Mouse (Mus musculus) midbrain, embryonic 11.5 days (tissue): ENCODE measurements at regions not wholly inside any gene's neighbourhood (a gene's known extent, or its start where the extent isn't known, plus 50 kb on each side); places are given as distances from the start of the nearest gene placed in this dataset.
A peak's percentile ranks its signal among the peaks of the same experiment; 100 is the strongest.

ENCODE experiments used
- ATAC-seq: fragments of 200-750 bp; cut with Nextera tagmentation; 2 replicates; pipeline ENCODE4 v1.8.0; 2017; ENCODE audit warnings: moderate TSS enrichment, moderate library complexity; ENCODE audit not compliant: low FRiP score
- DNase-seq: peaks from one replicate; pipeline ENCODE4 v3.0.0; 2015; ENCODE audit warnings: low spot score; ENCODE audit errors: missing footprints
- H3K27ac ChIP-seq: fragments of 300-500 bp; sonication (generic); 2 replicates; pipeline ENCODE4 v1.5.1; 2014; ENCODE audit warnings: low read depth, low read length
- H3K27me3 ChIP-seq: fragments of 300-500 bp; sonication (generic); 2 replicates; pipeline ENCODE4 v1.6.1; 2014; ENCODE audit warnings: mild to moderate bottlenecking, low read length, moderate library complexity, mixed read lengths; ENCODE audit not compliant: control insufficient read depth, insufficient read depth
- H3K36me3 ChIP-seq: fragments of 300-500 bp; sonication (generic); 2 replicates; pipeline ENCODE4 v1.6.1; 2014; ENCODE audit warnings: mild to moderate bottlenecking, low read length, moderate library complexity, mixed read lengths; ENCODE audit not compliant: control insufficient read depth, insufficient read depth
- H3K4me1 ChIP-seq: fragments of 300-500 bp; sonication (generic); 2 replicates; pipeline ENCODE4 v1.6.1; 2014; ENCODE audit warnings: low read length; ENCODE audit not compliant: control insufficient read depth, insufficient read depth
- H3K4me2 ChIP-seq: fragments of 300-500 bp; sonication (generic); 2 replicates; pipeline ENCODE4 v1.6.1; 2014; ENCODE audit warnings: mild to moderate bottlenecking, moderate library complexity
- H3K4me3 ChIP-seq: fragments of 300-500 bp; sonication (generic); 2 replicates; pipeline ENCODE4 v1.5.1; 2014; ENCODE audit warnings: low read depth, low read length
- H3K9ac ChIP-seq: fragments of 300-500 bp; sonication (generic); 2 replicates; pipeline ENCODE4 v1.6.1; 2014; ENCODE audit warnings: low read length
- H3K9me3 ChIP-seq: fragments of 300-500 bp; sonication (generic); 2 replicates; pipeline ENCODE4 v1.6.1; 2016; ENCODE audit warnings: low read length; ENCODE audit not compliant: control insufficient read depth
- WGBS: fragments of 180-500 bp; shearing (Covaris S2); extraction: QIAGEN DNeasy Blood & Tissue Kit; methylation state at CpG from one replicate; pipeline ENCODE4 v1.1.7; 2014; 5-methylcytosine and 5-hydroxymethylcytosine counted together

- no peaks in the 10 kb centered on the region for H3K9me3 ChIP-seq
- WGBS: 79% methylated on average over 4 of the region's 4 CpGs
- no peak overlapping the region for H3K4me3 ChIP-seq
- H3K9ac ChIP-seq: no peak overlapping the region
- no peaks in the 10 kb centered on the region for H3K36me3 ChIP-seq
- ATAC-seq: no peak
- no peak overlapping the region for H3K4me2 ChIP-seq
- H3K27me3 ChIP-seq: no peaks in the 10 kb centered on the region
- DNase-seq: no peak
- no peak overlapping the region for H3K27ac ChIP-seq
- H3K4me1 ChIP-seq: no peaks in the 10 kb centered on the region
Measured at GRCm38 (mm10) chr4:10114831-10115230, 759.5 kb upstream of the 2610301B20Rik start.

DNA sequence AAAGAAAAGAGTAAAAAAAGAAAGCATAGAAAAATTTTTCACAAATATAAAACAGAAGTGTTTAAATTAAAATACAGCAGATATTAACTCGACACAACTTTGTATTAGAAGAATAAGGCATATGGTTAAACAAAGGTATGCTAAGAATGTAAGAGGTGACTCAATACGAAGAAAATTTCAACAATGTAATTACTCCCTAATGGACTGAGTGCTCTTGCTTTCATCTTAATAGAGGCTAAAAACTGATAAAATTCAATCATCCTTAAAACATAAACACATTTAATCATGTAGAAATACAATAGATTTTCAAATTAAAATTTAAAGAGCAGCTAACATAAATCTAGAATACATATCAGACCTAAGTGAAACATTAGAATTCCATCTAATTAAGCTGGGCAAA is 756.3 kb upstream of the 2610301B20Rik start:
- no peak overlapping the region for H3K9ac ChIP-seq
- no peak for DNase-seq
- H3K4me1 ChIP-seq: no peaks in the 10 kb centered on the region
- no peak overlapping the region for H3K27ac ChIP-seq
- no peaks in the 10 kb centered on the region for H3K36me3 ChIP-seq
- WGBS: 70% methylated on average over 2 of the region's 2 CpGs
- H3K4me2 ChIP-seq: no peak overlapping the region
- no peaks in the 10 kb centered on the region for H3K9me3 ChIP-seq
- H3K27me3 ChIP-seq: no peaks in the 10 kb centered on the region
- ATAC-seq: no peak
- no peak overlapping the region for H3K4me3 ChIP-seq

- Histone ChIP-seq H3K9me3 (no peaks in the 10 kb centered on the region), H3K4me2 (no peak overlapping the region), H3K9ac (no peak overlapping the region), H3K36me3 (no peaks in the 10 kb centered on the region), H3K27me3 (no peaks in the 10 kb centered on the region), H3K27ac (no peak overlapping the region), H3K4me3 (no peak overlapping the region), H3K4me1 (no peaks in the 10 kb centered on the region)
- no peak for DNase-seq
- no peak for ATAC-seq
- WGBS: 62% methylated on average over 2 of the region's 2 CpGs
Measured at GRCm38 (mm10) chr4:10124252-10124651, 750.0 kb upstream of the 2610301B20Rik start.

DNA sequence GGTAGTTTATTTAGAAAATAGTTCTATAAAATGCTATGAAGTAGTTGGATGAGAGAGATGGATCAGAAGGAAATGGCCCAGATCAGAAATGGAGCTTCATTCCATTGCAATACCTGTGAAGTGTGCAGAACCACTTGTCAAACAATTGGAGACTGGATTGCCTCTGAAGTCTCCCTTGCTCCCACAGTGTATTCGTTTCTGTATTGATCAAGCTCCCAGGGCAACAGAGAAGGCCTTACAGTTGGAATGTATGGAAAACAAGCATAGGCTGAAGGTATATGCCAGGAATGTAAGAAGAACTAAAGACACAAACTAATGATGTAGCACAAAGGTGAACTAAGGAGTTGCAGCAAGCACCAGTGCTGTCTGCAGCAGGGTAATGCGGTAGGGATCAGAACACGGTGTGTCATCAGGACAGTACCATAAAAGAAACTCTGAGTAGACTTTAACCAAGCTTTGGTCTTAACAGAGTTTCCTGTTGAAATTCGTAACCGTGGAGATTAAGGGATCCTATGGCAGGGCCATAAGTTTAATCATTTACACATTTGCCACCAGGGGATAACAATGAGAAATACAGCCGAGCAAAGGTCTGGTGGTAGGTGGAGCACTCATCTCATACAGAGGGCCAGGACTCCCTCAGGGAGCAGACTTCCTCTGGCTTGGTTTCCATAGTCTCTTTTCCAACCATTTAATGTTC is 732.9 kb upstream of the 2610301B20Rik start:
- Histone ChIP-seq H3K27me3 (no peaks in the 10 kb centered on the region), H3K4me2 (no peak overlapping the region), H3K4me1 (no peaks in the 10 kb centered on the region), H3K27ac (no peak overlapping the region), H3K9me3 (no peaks in the 10 kb centered on the region), H3K9ac (no peak overlapping the region), H3K36me3 (no peaks in the 10 kb centered on the region), H3K4me3 (no peak overlapping the region)
- 79% methylated on average over 6 of the region's 6 CpGs for WGBS
- DNase-seq (no peak), ATAC-seq (no peak)

DNA sequence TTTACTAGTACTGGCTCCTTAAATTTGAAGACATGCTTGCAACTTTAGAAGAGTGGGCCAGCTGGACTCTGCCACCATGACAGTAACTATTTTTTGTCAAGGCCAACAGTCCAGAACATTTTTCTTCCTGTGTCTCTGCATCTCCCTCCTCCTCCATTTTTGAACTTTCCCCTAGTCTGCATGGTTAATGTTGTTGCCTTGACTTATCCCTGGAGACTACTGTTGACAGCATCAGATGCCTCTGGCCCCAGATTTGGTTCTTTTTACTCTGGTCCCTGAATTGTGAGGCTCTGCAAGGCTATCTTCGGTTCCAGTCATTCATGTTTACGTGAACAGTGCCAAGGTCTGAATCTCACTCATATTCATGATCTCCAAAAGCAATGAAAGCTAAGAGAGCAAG is 724.4 kb upstream of the 2610301B20Rik start:
- no peak for ATAC-seq
- no peak overlapping the region for H3K4me2 ChIP-seq
- H3K4me3 ChIP-seq: no peak overlapping the region
- WGBS: 75% methylated on average over 2 of the region's 2 CpGs
- no peak overlapping the region for H3K27ac ChIP-seq
- H3K36me3 ChIP-seq: no peaks in the 10 kb centered on the region
- no peak overlapping the region for H3K9ac ChIP-seq
- DNase-seq: no peak
- no peaks in the 10 kb centered on the region for H3K4me1 ChIP-seq
- no peaks in the 10 kb centered on the region for H3K9me3 ChIP-seq
- H3K27me3 ChIP-seq: no peaks in the 10 kb centered on the region

GRCm38 (mm10) chr4:10150501-10150900 is 723.8 kb upstream of the 2610301B20Rik start:
- H3K4me3 ChIP-seq: no peak overlapping the region
- no peaks in the 10 kb centered on the region for H3K4me1 ChIP-seq
- no peak for ATAC-seq
- no peaks in the 10 kb centered on the region for H3K9me3 ChIP-seq
- no peak overlapping the region for H3K9ac ChIP-seq
- 11% methylated on average over 2 of the region's 2 CpGs for WGBS
- H3K27ac ChIP-seq: no peak overlapping the region
- H3K4me2 ChIP-seq: no peak overlapping the region
- peak; percentile 89 for DNase-seq
- no peaks in the 10 kb centered on the region for H3K27me3 ChIP-seq
- no peaks in the 10 kb centered on the region for H3K36me3 ChIP-seq

GRCm38 (mm10) chr4:10155705-10156390 is 718.5 kb upstream of the 2610301B20Rik start:
- Histone ChIP-seq H3K4me2 (no peak overlapping the region), H3K36me3 (no peaks in the 10 kb centered on the region), H3K9ac (no peak overlapping the region), H3K9me3 (no peaks in the 10 kb centered on the region), H3K27me3 (no peaks in the 10 kb centered on the region), H3K27ac (no peak overlapping the region), H3K4me3 (no peak overlapping the region), H3K4me1 (no peaks in the 10 kb centered on the region)
- ATAC-seq (no peak), DNase-seq (no peak)
- 87% methylated on average over 5 of the region's 5 CpGs for WGBS

- no peak overlapping the region for H3K4me2 ChIP-seq
Measured at GRCm38 (mm10) chr4:10189896-10190295, 684.4 kb upstream of the 2610301B20Rik start.

GRCm38 (mm10) chr4:10197245-10197943 is 676.9 kb upstream of the 2610301B20Rik start:
- Histone ChIP-seq H3K9ac (no peak overlapping the region), H3K27me3 (no peaks in the 10 kb centered on the region), H3K9me3 (no peaks in the 10 kb centered on the region), H3K27ac (no peak overlapping the region), H3K4me3 (no peak overlapping the region), H3K4me1 (no peaks in the 10 kb centered on the region), H3K36me3 (no peaks in the 10 kb centered on the region), H3K4me2 (no peak overlapping the region)
- 88% methylated on average over 1 of the region's 1 CpGs for WGBS
- ATAC-seq (no peak), DNase-seq (no peak)

More at GRCm38 (mm10) chr4:10189896-10190295, 684.4 kb upstream of the 2610301B20Rik start:
- no peaks in the 10 kb centered on the region for H3K36me3 ChIP-seq
- WGBS: 80% methylated on average over 3 of the region's 3 CpGs
- H3K27ac ChIP-seq: no peak overlapping the region
- no peak overlapping the region for H3K9ac ChIP-seq
- no peaks in the 10 kb centered on the region for H3K27me3 ChIP-seq
- DNase-seq (no peak), ATAC-seq (no peak)
- H3K4me1 ChIP-seq: no peaks in the 10 kb centered on the region
- no peaks in the 10 kb centered on the region for H3K9me3 ChIP-seq
- H3K4me3 ChIP-seq: no peak overlapping the region
